Comparison of ENCODE assay signal across 8 mouse cellular contexts in genomic region chr6:29272312-29273072, GRCm38 (mm10). TPM values are rescaled to one million over a fixed set of nuclear protein-coding genes. Genes with fewer than 3 reads are reported as not detected.
A peak's percentile ranks its signal among the peaks of the same experiment; 100 is the strongest.
DNase-seq lines count a peak whose midpoint lies in the region; ATAC-seq and TF ChIP-seq lines count a peak whose summit lies in the region.

Gene Hilpda, plus strand, starts transcription at chr6:29272488.

- intact Hi-C loops in heart, postnatal 36 days (cut with DNase I), result no loop called here

- peaks cover 0 to 4% of the 10 kb centered on the region in 2 experiments; a peak in 1 of 4 replicates for H3K4me1 ChIP-seq in ES-E14 (ENCODE audit: control insufficient read depth in 2 of 2, insufficient read depth in 2 of 2, low read length in 2 of 2, poor library complexity in 1 of 2)
- peaks cover 11% of the 10 kb centered on the region for H3K4me1 ChIP-seq in forebrain, embryonic 16.5 days (replicated peaks; ENCODE audit: control insufficient read depth, insufficient read depth, low read length)
- H3K4me1 ChIP-seq in lung, embryonic 14.5 days (ENCODE audit: insufficient read depth), result peaks cover 8% of the 10 kb centered on the region; the same call in 1 of the 2 replicates
- H3K4me1 ChIP-seq in olfactory bulb, adult 2 months (ENCODE audit: control insufficient read depth, insufficient read depth, low read length), result no peaks in the 10 kb centered on the region
- H3K4me1 ChIP-seq in thymus, adult 2 months (replicated peaks; ENCODE audit: control insufficient read depth, insufficient read depth, low read length), result peaks cover 16% of the 10 kb centered on the region

- H3K36me3 ChIP-seq in ES-E14 (ENCODE audit: control insufficient read depth, insufficient read depth, low read length, poor library complexity, severe bottlenecking), result peaks cover 5% of the 10 kb centered on the region; the same call in 1 of the 2 replicates
- H3K36me3 ChIP-seq in forebrain, embryonic 16.5 days (ENCODE audit: control insufficient read depth, insufficient read depth), result no peaks in the 10 kb centered on the region
- H3K36me3 ChIP-seq in lung, embryonic 14.5 days (ENCODE audit: insufficient read depth), result peaks cover 15% of the 10 kb centered on the region; the same call in 1 of the 2 replicates
- H3K36me3 ChIP-seq in thymus, adult 2 months (ENCODE audit: control insufficient read depth, insufficient read depth, low read length), result 0 out of 2 replicates have a peak, but pooled peaks cover 3% of the 10 kb centered on the region

- in situ Hi-C loops in ES-E14 (cut with MboI; ENCODE audit: low sequenced_read_pairs in 2 of 2, unreplicated experiment in 2 of 2), result no loop called here

- peak within 1 kb of the TSS; percentile 72 to 85 for H3K4me3 ChIP-seq in ES-E14 (ENCODE audit: insufficient read depth in 1 of 2, low read depth in 1 of 2, low read length in 2 of 2, poor library complexity in 1 of 2, severe bottlenecking in 1 of 2)
- peak within 1 kb of the TSS; percentile 73 for H3K4me3 ChIP-seq in forebrain, embryonic 16.5 days (replicated peaks; ENCODE audit: low read length)
- H3K4me3 ChIP-seq in layer of hippocampus, adult 2 months, result peak within 1 kb of the TSS; percentile 89
- H3K4me3 ChIP-seq in lung, embryonic 14.5 days (ENCODE audit: low read depth, low read length), result peak within 1 kb of the TSS; percentile 67
- H3K4me3 ChIP-seq in olfactory bulb, adult 2 months (ENCODE audit: insufficient read depth, low read depth, low read length), result peak within 1 kb of the TSS; percentile 70
- peak within 1 kb of the TSS; percentile 78 for H3K4me3 ChIP-seq in thymus, adult 2 months (ENCODE audit: control insufficient read depth, insufficient read depth, low read length)

- TF ChIP-seq CTCF in layer of hippocampus, adult 2 months (conservative IDR thresholded peaks at IDR 0.05), result peak; percentile 15
- TF ChIP-seq CTCF in lung, embryonic 14.5 days (IDR thresholded peaks at IDR 0.05; ENCODE audit: low read depth), result no peak
- no peak for TF ChIP-seq CTCF in olfactory bulb, adult 2 months (IDR thresholded peaks at IDR 0.05; ENCODE audit: insufficient read depth, low read depth, low read length)
- 0 out of 2 replicates have a peak, but pooled peaks have one; percentile 34 for TF ChIP-seq CTCF in thymus, adult 2 months (IDR thresholded peaks at IDR 0.05; ENCODE audit: borderline replicate concordance, control insufficient read depth, extremely low read depth, insufficient read depth, low read length, poor library complexity)

- H3K9ac ChIP-seq in ES-E14 (ENCODE audit: insufficient read depth, low read depth, low read length, poor library complexity, severe bottlenecking), result peak within 1 kb of the TSS; percentile 83
- peak within 1 kb of the TSS; percentile 78 for H3K9ac ChIP-seq in forebrain, embryonic 16.5 days (replicated peaks; ENCODE audit: low read depth, low read length)
- peak within 1 kb of the TSS; percentile 84 for H3K9ac ChIP-seq in lung, embryonic 14.5 days

- under 1% methylated on average over 46 of the region's 46 CpGs for WGBS in forebrain, embryonic 16.5 days
- WGBS in lung, embryonic 14.5 days, result under 1% methylated on average over 46 of the region's 46 CpGs
- under 1% methylated on average over 46 of the region's 46 CpGs for WGBS in olfactory bulb, adult 2 months
- under 1% methylated on average over 46 of the region's 46 CpGs for WGBS in thymus, adult 2 months

- TF ChIP-seq POLR2A in olfactory bulb, adult 2 months (IDR thresholded peaks at IDR 0.05; ENCODE audit: insufficient read depth, low read depth, low read length), result peak; percentile 79
- peak; percentile 84; the same call in 1 of the 2 replicates for TF ChIP-seq POLR2A in thymus, adult 2 months (IDR thresholded peaks at IDR 0.05; ENCODE audit: control insufficient read depth, extremely low read depth, insufficient read depth, low read length, poor library complexity)

- H3K9me3 ChIP-seq in ES-E14 (ENCODE audit: control insufficient read depth, insufficient read depth, low read depth, low read length), result no peaks in the 10 kb centered on the region
- no peaks in the 10 kb centered on the region for H3K9me3 ChIP-seq in forebrain, embryonic 16.5 days (ENCODE audit: control insufficient read depth, low read length)
- H3K9me3 ChIP-seq in lung, embryonic 14.5 days (ENCODE audit: low read depth, low read length), result no peaks in the 10 kb centered on the region

- ATAC-seq in forebrain, embryonic 16.5 days, result peak; percentile 99
- peak; percentile 99 for ATAC-seq in lung, embryonic 14.5 days (ENCODE audit: insufficient read depth)

- H3K27me3 ChIP-seq in forebrain, embryonic 16.5 days (replicated peaks; ENCODE audit: control insufficient read depth, insufficient read depth, low read length), result 0 out of 2 replicates have a peak, but pooled peaks cover 2% of the 10 kb centered on the region
- 0 out of 2 replicates have a peak, but pooled peaks cover 3% of the 10 kb centered on the region for H3K27me3 ChIP-seq in lung, embryonic 14.5 days (ENCODE audit: insufficient read depth, low read length)
- H3K27me3 ChIP-seq in thymus, adult 2 months (ENCODE audit: control insufficient read depth, insufficient read depth, low read length), result no peaks in the 10 kb centered on the region

- H3K27ac ChIP-seq in ES-E14 (ENCODE audit: insufficient read depth, low read depth, low read length, poor library complexity, severe bottlenecking), result no peak within 1 kb of the TSS
- peak within 1 kb of the TSS; percentile 16; the same call in 1 of the 2 replicates for H3K27ac ChIP-seq in forebrain, embryonic 16.5 days (ENCODE audit: low read length)
- peak within 1 kb of the TSS; percentile 91 for H3K27ac ChIP-seq in layer of hippocampus, adult 2 months
- H3K27ac ChIP-seq in lung, embryonic 14.5 days (ENCODE audit: low read depth), result peak within 1 kb of the TSS; percentile 88
- H3K27ac ChIP-seq in olfactory bulb, adult 2 months (ENCODE audit: insufficient read depth, low read depth, low read length), result 0 out of 2 replicates have a peak within 1 kb of the TSS, but pooled peaks have one; percentile 68
- peak within 1 kb of the TSS; percentile 54; the same call in 1 of the 2 replicates for H3K27ac ChIP-seq in thymus, adult 2 months (ENCODE audit: control insufficient read depth, insufficient read depth, low read length)

- H3K4me2 ChIP-seq in forebrain, embryonic 16.5 days (ENCODE audit: low read length), result peak within 1 kb of the TSS; percentile 72
- peak within 1 kb of the TSS; percentile 67 for H3K4me2 ChIP-seq in lung, embryonic 14.5 days

- peak; percentile 93 for DNase-seq in ES-E14 (ENCODE audit: low read depth, low spot score)
- peak; percentile 91 for DNase-seq in cerebellum, adult 11-12 months
- DNase-seq in heart, postnatal 36 days, result peak; percentile 90 to 93
- peak; percentile 83 to 87 for DNase-seq in layer of hippocampus, adult 2 months (ENCODE audit: low spot score in 2 of 2)
- peak; percentile 99 for DNase-seq in lung, embryonic 14.5 days
- peak; percentile 87 for DNase-seq in thymus, adult 2 months

TF ChIP-seq in ES-E14, 5 proteins besides CTCF, POLR2A, EP300 and RAD21:
- no peak for TF ChIP-seq MAFK (IDR thresholded peaks at IDR 0.05; ENCODE audit: insufficient read depth, low read depth, low read length)
- TF ChIP-seq HCFC1 (IDR thresholded peaks at IDR 0.05; ENCODE audit: borderline replicate concordance, insufficient read depth, low read length), result peak; percentile 46; the same call in 1 of the 2 replicates
- TF ChIP-seq ZNF384 (IDR thresholded peaks at IDR 0.05; ENCODE audit: low read depth, low read length), result no peak
- TF ChIP-seq ZC3H11A (IDR thresholded peaks at IDR 0.05; ENCODE audit: borderline replicate concordance, low read depth, low read length), result no peak
- TF ChIP-seq CHD2 (IDR thresholded peaks at IDR 0.05; ENCODE audit: low read depth, low read length), result no peak

RNA-seq across cellular contexts. Expression of gene Hilpda, which starts in this region (rescaled TPM):
- 36.9 and 38.9 TPM in 2 replicates for total RNA-seq in ES-E14 (2012; rRNA removed)
- polyA plus RNA-seq in forebrain, embryonic 16.5 days (2015; fragmentation: Nextera tagmentation; extraction: Ambion mirVana), result 47.5 and 48.4 TPM in 2 replicates
- total RNA-seq in heart, postnatal 36 days (2021), result 1 to 10 TPM; 4.4 to 5.7 TPM
- 1 to 10 TPM; 6.4 to 6.6 TPM for total RNA-seq in layer of hippocampus, adult 2 months (2021)
- 40.4 and 40.5 TPM in 2 replicates for polyA plus RNA-seq in lung, embryonic 14.5 days (2014; fragmentation: Nextera tagmentation; extraction: Ambion mirVana)
- polyA plus RNA-seq in olfactory bulb, adult 2 months (2012; ENCODE audit: insufficient read depth, insufficient read length, low replicate concordance, missing spikeins), result not detected in 2 replicates
- 31.3 and 35.9 TPM in 2 replicates for polyA plus RNA-seq in thymus, adult 2 months (2012; rRNA removed)

Comparison
In these comparisons a context has a peak if more than half of its experiments do, and no peak if none do; other contexts are left out.
1. RNA of gene Hilpda (polyA plus RNA-seq): 47.5 to 48.4 TPM in forebrain, embryonic 16.5 days, 40.4 to 40.5 TPM in lung, embryonic 14.5 days and 31.3 to 35.9 TPM in thymus, adult 2 months; not detected in olfactory bulb, adult 2 months; every median in the first group is over 10 times any median in the second.
2. CTCF ChIP-seq: peak in layer of hippocampus, adult 2 months (single experiment) and thymus, adult 2 months (single experiment); none in lung, embryonic 14.5 days (single experiment) and olfactory bulb, adult 2 months (single experiment).
3. Peak in every context shown above with its lines, with median percentiles within 50 percentile points of each other: DNase-seq, H3K4me3 ChIP-seq and H3K9ac ChIP-seq.